Comparison of ENCODE assay signal across 11 mouse cellular contexts in genomic region chr6:136806819-136807218, GRCm38 (mm10). TPM values are rescaled to one million over a fixed set of nuclear protein-coding genes. Genes with fewer than 3 reads are reported as not detected.
A peak's percentile ranks its signal among the peaks of the same experiment; 100 is the strongest.
DNase-seq lines count a peak whose midpoint lies in the region; ATAC-seq lines count a peak whose summit lies in the region.
"Had no signal": no experiment of that assay in that cellular context is flagged by ENCODE, and none has a peak within 500 bp of the region (broad histone marks: within the 10 kb centered on the region; RNA-seq: fewer than 3 reads in every experiment).

No protein-coding gene starts in this region.

- peaks cover 15% of the 10 kb centered on the region for H3K4me1 ChIP-seq in kidney, embryonic 14.5 days (ENCODE audit: control insufficient read depth, insufficient read depth, low read length)
- H3K4me1 ChIP-seq in embryonic facial prominence, embryonic 13.5 days = peaks cover 27% of the 10 kb centered on the region

- no peaks in the 10 kb centered on the region for H3K9me3 ChIP-seq in kidney, embryonic 14.5 days (ENCODE audit: control insufficient read depth, low read length)
- no peaks in the 10 kb centered on the region for H3K9me3 ChIP-seq in embryonic facial prominence, embryonic 13.5 days
- H3K9me3 ChIP-seq: forebrain, embryonic 15.5 days had no signal

- H3K27me3 ChIP-seq in kidney, embryonic 14.5 days (ENCODE audit: control insufficient read depth, insufficient read depth, low read length) = no peaks in the 10 kb centered on the region
- no peaks in the 10 kb centered on the region for H3K27me3 ChIP-seq in embryonic facial prominence, embryonic 13.5 days
- H3K27me3 ChIP-seq: forebrain, embryonic 15.5 days had no signal

- no peak overlapping the region; the same call in 1 of the 2 replicates for H3K9ac ChIP-seq in kidney, embryonic 14.5 days (ENCODE audit: low read depth, low read length)
- H3K9ac ChIP-seq in embryonic facial prominence, embryonic 13.5 days = no peak overlapping the region; the same call in 1 of the 2 replicates

- no peak for DNase-seq in kidney, adult 8-10 months
- DNase-seq in liver = peak; percentile 31
- peak; percentile 69 for DNase-seq in lung, postnatal 25 days (ENCODE audit: low spot score)
- no peak for DNase-seq in thymus, postnatal 0 days (ENCODE audit: low spot score)
- DNase-seq: cerebellum, adult 11-12 months; heart, postnatal 10 days had no signal

- peak overlapping the region; percentile 54; the same call in 1 of the 2 replicates for H3K4me2 ChIP-seq in kidney, embryonic 14.5 days (replicated peaks; ENCODE audit: low read depth, low read length)
- peak overlapping the region; percentile 96 for H3K4me2 ChIP-seq in embryonic facial prominence, embryonic 13.5 days

- no peak for ATAC-seq in kidney, embryonic 14.5 days (ENCODE audit: low FRiP score, low TSS enrichment)
- no peak for ATAC-seq in embryonic facial prominence, embryonic 13.5 days (ENCODE audit: insufficient number of reproducible peaks, insufficient read depth, low FRiP score, low TSS enrichment, low read depth)
- no peak for ATAC-seq in monocyte, adult 5-6 weeks (replicated peaks; ENCODE audit: insufficient number of reproducible peaks, low FRiP score, low TSS enrichment, poor library complexity, severe bottlenecking)
- ATAC-seq in frontal cortex, adult (ENCODE audit: low TSS enrichment) = no peak
- ATAC-seq: forebrain, embryonic 15.5 days had no signal

- H3K4me3 ChIP-seq in kidney, embryonic 14.5 days (ENCODE audit: low read length) = no peak overlapping the region
- peak overlapping the region; percentile 87; the same call in 1 of the 2 replicates for H3K4me3 ChIP-seq in embryonic facial prominence, embryonic 13.5 days

- WGBS in kidney, embryonic 14.5 days = 69% methylated on average over 5 of the region's 5 CpGs
- 58% methylated on average over 5 of the region's 5 CpGs for WGBS in embryonic facial prominence, embryonic 13.5 days

- H3K27ac ChIP-seq in kidney, embryonic 14.5 days (ENCODE audit: low read depth, low read length) = no peak overlapping the region
- peak overlapping the region; percentile 84; the same call in 1 of the 2 replicates for H3K27ac ChIP-seq in embryonic facial prominence, embryonic 13.5 days

- H3K36me3 ChIP-seq in kidney, embryonic 14.5 days (ENCODE audit: control insufficient read depth, insufficient read depth, low read length) = no peaks in the 10 kb centered on the region; the same call in 1 of the 2 replicates
- peaks cover 4% of the 10 kb centered on the region; the same call in 1 of the 2 replicates for H3K36me3 ChIP-seq in embryonic facial prominence, embryonic 13.5 days

RNA-seq across cellular contexts. Expression of gene H2afj, which starts 1.2 kb away (rescaled TPM):
- 96.0 and 104 TPM in 2 replicates for polyA plus RNA-seq in kidney, embryonic 14.5 days (2014; fragmentation: Nextera tagmentation; extraction: Ambion mirVana)
- 120 and 127 TPM in 2 replicates for polyA plus RNA-seq in embryonic facial prominence, embryonic 13.5 days (2015; fragmentation: Nextera tagmentation; extraction: Ambion mirVana)
- polyA plus RNA-seq in thymus, postnatal 0 days (2015; fragmentation: Nextera tagmentation; extraction: Ambion mirVana) = 341 and 352 TPM in 2 replicates
- 54.2 to 78.4 TPM (median 59.5 TPM) in 3 replicates for total RNA-seq in monocyte, adult 5-6 weeks (2017)

RNA-seq across cellular contexts. Expression of gene Hist4h4, which starts 2.6 kb away (rescaled TPM):
- polyA plus RNA-seq in kidney, embryonic 14.5 days (2014; fragmentation: Nextera tagmentation; extraction: Ambion mirVana) = 1.2 and 2.3 TPM in 2 replicates
- 0.80 and 0.99 TPM in 2 replicates for polyA plus RNA-seq in embryonic facial prominence, embryonic 13.5 days (2015; fragmentation: Nextera tagmentation; extraction: Ambion mirVana)
- 1.3 and 2.0 TPM in 2 replicates for polyA plus RNA-seq in thymus, postnatal 0 days (2015; fragmentation: Nextera tagmentation; extraction: Ambion mirVana)
- 2.3 to 11.2 TPM (median 4.9 TPM) in 3 replicates for total RNA-seq in monocyte, adult 5-6 weeks (2017)

RNA-seq across cellular contexts. Expression of gene BC049715, which starts 20.6 kb away (rescaled TPM):
- 1.7 and 1.9 TPM in 2 replicates for polyA plus RNA-seq in kidney, embryonic 14.5 days (2014; fragmentation: Nextera tagmentation; extraction: Ambion mirVana)
- polyA plus RNA-seq in embryonic facial prominence, embryonic 13.5 days (2015; fragmentation: Nextera tagmentation; extraction: Ambion mirVana) = 2.2 and 4.3 TPM in 2 replicates
- polyA plus RNA-seq in thymus, postnatal 0 days (2015; fragmentation: Nextera tagmentation; extraction: Ambion mirVana) = 2.1 and 3.0 TPM in 2 replicates
- total RNA-seq in monocyte, adult 5-6 weeks (2017) = 0.96 to 3.7 TPM (median 2.5 TPM) in 3 replicates

RNA-seq across cellular contexts. Expression of gene Wbp11, which starts 21.2 kb away (rescaled TPM):
- polyA plus RNA-seq in kidney, embryonic 14.5 days (2014; fragmentation: Nextera tagmentation; extraction: Ambion mirVana) = 91.5 and 136 TPM in 2 replicates
- 110 and 112 TPM in 2 replicates for polyA plus RNA-seq in embryonic facial prominence, embryonic 13.5 days (2015; fragmentation: Nextera tagmentation; extraction: Ambion mirVana)
- 88.9 and 90.5 TPM in 2 replicates for polyA plus RNA-seq in thymus, postnatal 0 days (2015; fragmentation: Nextera tagmentation; extraction: Ambion mirVana)
- 46.3 to 120 TPM (median 81.0 TPM) in 3 replicates for total RNA-seq in monocyte, adult 5-6 weeks (2017)

RNA-seq across cellular contexts. Expression of gene Gucy2c, which starts 25.3 kb away (rescaled TPM):
- 0.10 TPM in 1 of 2 replicates, not detected in the other for polyA plus RNA-seq in kidney, embryonic 14.5 days (2014; fragmentation: Nextera tagmentation; extraction: Ambion mirVana)
- 0.36 TPM in 1 of 2 replicates, not detected in the other for polyA plus RNA-seq in embryonic facial prominence, embryonic 13.5 days (2015; fragmentation: Nextera tagmentation; extraction: Ambion mirVana)
- 0.29 and 0.30 TPM in 2 replicates for polyA plus RNA-seq in thymus, postnatal 0 days (2015; fragmentation: Nextera tagmentation; extraction: Ambion mirVana)
- 0.10 to 1.1 TPM in 2 of 3 replicates, not detected in the other for total RNA-seq in monocyte, adult 5-6 weeks (2017)
- total RNA-seq: heart, postnatal 10 days had no signal

Comparison
In these comparisons a context has a peak if more than half of its experiments do, and no peak if none do; other contexts are left out.
1. DNase-seq: peak in liver (single experiment) and lung, postnatal 25 days (single experiment); none in kidney, adult 8-10 months (0 of 2) and thymus, postnatal 0 days (single experiment).